Mouse (Mus musculus) CD8-positive naive resting alpha-beta T cell, adult 57 days (primary cell): Measurements from ENCODE around the gene Aftph. TPM values are rescaled to one million over a fixed set of nuclear protein-coding genes. Genes with fewer than 3 reads are reported as not detected.

Experiments used
- total RNA-seq: library from RNA; stranded (reverse); gene quantifications from one replicate; pipeline ENCODE4 v1.2.4, GENCODE M21; 2023

The Aftph gene
- 72.0 TPM for total RNA-seq

DNA sequence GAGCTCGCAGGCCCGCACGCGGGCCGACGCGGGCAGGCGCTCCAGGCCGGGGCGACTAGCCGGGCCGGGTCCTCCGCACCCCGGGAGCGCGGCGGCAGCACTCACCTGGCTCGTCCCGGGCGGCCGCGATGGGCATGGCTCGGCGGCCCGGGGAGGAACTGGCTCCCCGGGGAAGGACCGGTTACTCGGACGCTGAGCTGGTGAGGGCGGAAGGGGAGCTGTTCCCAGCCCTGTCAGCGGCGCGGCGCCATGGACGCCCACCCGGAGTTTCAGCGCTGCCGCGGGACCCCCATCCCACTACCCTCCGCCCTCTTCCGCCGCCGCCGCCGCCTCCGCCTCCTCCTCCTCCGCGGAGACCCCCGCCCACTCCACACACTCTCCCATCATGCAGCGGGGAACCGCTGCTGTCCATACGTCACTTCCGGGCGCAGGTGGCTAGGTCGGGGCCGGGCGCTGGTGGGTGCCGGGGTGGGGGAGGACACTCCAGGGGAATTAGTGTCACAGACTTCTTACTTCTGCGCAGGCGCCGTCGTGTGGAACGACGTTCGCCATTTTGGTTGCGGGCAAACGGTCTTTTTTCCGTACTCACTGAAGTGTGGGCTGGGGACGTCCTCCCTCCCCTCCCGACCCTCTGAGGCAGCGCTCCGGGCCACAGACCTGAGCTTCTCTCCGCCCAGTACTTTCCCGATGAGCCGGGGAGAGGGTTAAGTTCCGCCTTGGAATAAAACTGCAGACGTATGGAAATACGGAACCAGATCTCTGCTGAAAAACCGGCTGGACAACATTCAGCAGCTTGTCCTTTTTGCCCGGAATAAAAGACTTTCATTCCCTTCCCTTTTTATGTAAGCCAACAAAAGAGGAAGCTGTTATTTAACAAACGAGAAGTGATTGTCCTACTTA lies at the start of gene Aftph:
TSS of gene Aftph (minus strand) at position 389 of the 900 bp plus-strand sequence.

Other genes starting within 250 kb of the Aftph start
- 27.6 TPM for gene Sertad2, start 198.3 kb downstream of the Aftph start, total RNA-seq
- 2.3 TPM for gene Lgalsl, start 89.5 kb upstream of the Aftph start, total RNA-seq